Mouse (Mus musculus) olfactory bulb, adult 2 months (tissue): ENCODE results near the gene Fam53b.

ENCODE experiments used
- CTCF ChIP-seq: fragments of 200-500 bp; IDR thresholded peaks from 2 replicates; pipeline ENCODE4 v1.5.1; 2012; ENCODE audit warnings: low read depth, mild to moderate bottlenecking, low read length, moderate library complexity; ENCODE audit not compliant: insufficient read depth
- POLR2A ChIP-seq: fragments of 200-500 bp; IDR thresholded peaks from 2 replicates; pipeline ENCODE4 v1.6.1; 2012; ENCODE audit warnings: mild to moderate bottlenecking, low read depth, low read length, moderate library complexity; ENCODE audit not compliant: insufficient read depth

GRCm38 (mm10) chr7:132714236-132714923 is 99.3 kb downstream of the Fam53b start:
- no peak for TF ChIP-seq CTCF
- TF ChIP-seq POLR2A = peak; percentile 35; the same call in 1 of the 2 replicates
